Mouse (Mus musculus): ENCODE results near the gene Capza2.

GRCm38 (mm10) chr6:17652132-17652531 is 16.1 kb downstream of the Capza2 start:
- no peak for TF ChIP-seq POLR2A (IDR thresholded peaks at IDR 0.05; ENCODE audit: insufficient read depth, low read depth, low read length)
- no peak for TF ChIP-seq CTCF (IDR thresholded peaks at IDR 0.05)
- no peak for TF ChIP-seq EP300 (IDR thresholded peaks at IDR 0.05; ENCODE audit: insufficient read depth, low read depth, low read length)
